Mouse (Mus musculus) ES-Bruce4 (cell line): ENCODE measurements around the gene Fam184a.

Experiments
- CTCF ChIP-seq: IDR thresholded peaks from one replicate; pipeline ENCODE4 v1.8.1; 2011; ENCODE audit warnings: low read depth, low read length
- EP300 ChIP-seq: IDR thresholded peaks from 2 replicates; pipeline ENCODE4 v1.6.1; 2011; ENCODE audit warnings: low read depth, low read length; ENCODE audit not compliant: insufficient read depth
- POLR2A ChIP-seq: IDR thresholded peaks from one replicate; pipeline ENCODE4 v1.8.1; 2011; ENCODE audit warnings: low read length; ENCODE audit not compliant: insufficient read depth

- no peak for TF ChIP-seq EP300
- TF ChIP-seq CTCF, result no peak
- TF ChIP-seq POLR2A, result no peak
These were observed 45.3 kb upstream of the Fam184a start for GRCm38 (mm10) chr10:53796258-53796581.
